Mouse (Mus musculus) cortical plate, adult 2 months (tissue): ENCODE data around the gene Commd1.

ENCODE experiments used
- CTCF ChIP-seq: fragments of 200-500 bp; IDR thresholded peaks from 2 replicates; pipeline ENCODE4 v1.5.1; 2011; ENCODE audit warnings: mild to moderate bottlenecking, control low read depth, low read length; ENCODE audit not compliant: insufficient read depth; ENCODE audit errors: extremely low read depth
- POLR2A ChIP-seq: fragments of 200-500 bp; IDR thresholded peaks from 2 replicates; pipeline ENCODE4 v1.6.1; 2011; ENCODE audit warnings: mild to moderate bottlenecking, low read length, control low read depth; ENCODE audit not compliant: insufficient read depth; ENCODE audit errors: extremely low read depth

DNA sequence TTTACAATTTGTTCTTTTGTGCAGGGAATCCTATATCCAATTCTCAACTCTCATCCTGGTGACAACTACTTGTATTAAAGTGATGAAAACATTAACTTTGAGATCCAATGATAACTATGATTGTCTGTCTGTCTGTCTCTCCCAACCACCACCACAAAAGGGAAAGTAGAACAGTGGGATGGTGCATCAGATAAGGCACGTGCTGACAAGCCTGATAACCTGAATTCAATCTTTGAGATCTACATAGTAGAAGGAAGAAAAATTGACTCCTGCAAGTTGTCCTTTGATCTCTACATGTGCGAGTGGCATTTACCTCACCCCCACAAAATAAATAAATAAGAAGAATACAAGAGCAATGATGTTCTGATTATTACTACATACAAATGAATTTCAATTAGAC, 62.8 kb downstream of the Commd1 start:
- TF ChIP-seq CTCF, result no peak
- TF ChIP-seq POLR2A, result no peak
